Mouse (Mus musculus): ENCODE results near the gene Tdo2.

DNA sequence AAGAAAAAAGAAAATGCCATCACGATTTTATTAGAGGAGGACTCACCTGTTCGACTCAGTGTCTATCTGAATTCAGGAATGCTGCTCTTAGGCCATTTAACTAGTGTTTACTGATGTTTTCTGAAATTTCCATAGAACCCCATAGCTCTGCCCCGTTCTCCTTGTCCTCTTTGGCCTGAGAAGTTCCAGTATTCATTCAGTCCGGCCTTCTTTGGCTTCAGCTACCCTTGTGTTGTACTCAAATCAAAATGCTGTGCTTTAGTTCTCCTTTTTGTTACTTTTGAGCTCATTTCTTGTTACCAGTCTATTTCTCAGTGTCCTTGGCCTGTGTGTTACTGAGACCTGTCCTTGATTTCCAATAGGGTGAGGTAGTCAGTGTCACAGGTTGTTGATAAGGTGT is 42.7 kb downstream of the Tdo2 start:
- TF ChIP-seq EP300 (IDR thresholded peaks at IDR 0.05; ENCODE audit: insufficient read depth, low read depth, low read length) (no peak), CTCF (IDR thresholded peaks at IDR 0.05) (no peak), POLR2A (IDR thresholded peaks at IDR 0.05; ENCODE audit: insufficient read depth, low read depth, low read length) (no peak)
